Mouse (Mus musculus) lung, postnatal 0 days (tissue): ENCODE results near the gene Chrm3. TPM values are rescaled to one million over a fixed set of nuclear protein-coding genes. Genes with fewer than 3 reads are reported as not detected.

Source experiments
- ATAC-seq: fragments of 200-750 bp; cut with Nextera tagmentation; 2 replicates; pipeline ENCODE4 v1.8.0; 2017; ENCODE audit warnings: moderate library complexity
- DNase-seq: peaks from one replicate; pipeline ENCODE4 v3.0.0-alpha.2; 2016; ENCODE audit warnings: low spot score
- H3K27ac ChIP-seq: fragments of 300-500 bp; sonication (generic); 2 replicates; pipeline ENCODE4 v1.5.1; 2014; ENCODE audit warnings: antibody characterized with exemption, mild to moderate bottlenecking, low read length, mixed read lengths
- H3K27me3 ChIP-seq: fragments of 300-500 bp; sonication (generic); replicated peaks from 2 replicates; pipeline ENCODE4 v1.6.1; 2014; ENCODE audit warnings: low read length, mixed read lengths; ENCODE audit not compliant: insufficient read depth
- H3K36me3 ChIP-seq: fragments of 300-500 bp; sonication (generic); 2 replicates; pipeline ENCODE4 v1.6.1; 2014; ENCODE audit warnings: low read length, mixed read lengths; ENCODE audit not compliant: insufficient read depth
- H3K4me1 ChIP-seq: fragments of 300-500 bp; sonication (generic); 2 replicates; pipeline ENCODE4 v1.6.1; 2014; ENCODE audit warnings: antibody characterized with exemption, low read depth, low read length, mixed read lengths; ENCODE audit not compliant: insufficient read depth
- H3K4me2 ChIP-seq: fragments of 300-500 bp; sonication (generic); replicated peaks from 2 replicates; pipeline ENCODE4 v1.6.1; 2014; ENCODE audit warnings: low read depth, mild to moderate bottlenecking, low read length, moderate library complexity, mixed read lengths
- H3K4me3 ChIP-seq: fragments of 300-500 bp; sonication (generic); 2 replicates; pipeline ENCODE4 v1.5.1; 2014; ENCODE audit warnings: low read depth, low read length
- H3K9ac ChIP-seq: fragments of 300-500 bp; sonication (generic); replicated peaks from 2 replicates; pipeline ENCODE4 v1.6.1; 2014; ENCODE audit warnings: low read depth, mild to moderate bottlenecking
- H3K9me3 ChIP-seq: fragments of 300-500 bp; sonication (generic); 2 replicates; pipeline ENCODE4 v1.6.1; 2016; ENCODE audit warnings: low read length, mixed read lengths
- CTCF ChIP-seq: IDR thresholded peaks from 2 replicates; pipeline ENCODE4 v1.5.1; 2016; ENCODE audit warnings: antibody characterized with exemption, mild to moderate bottlenecking
- EP300 ChIP-seq: IDR thresholded peaks from 2 replicates; pipeline ENCODE4 v1.6.1; 2016; ENCODE audit warnings: antibody characterized with exemption, mild to moderate bottlenecking, control low read depth
- WGBS: fragments of 180-500 bp; shearing (Covaris S2); extraction: QIAGEN DNeasy Blood & Tissue Kit; methylation state at CpG from one replicate; pipeline ENCODE4 v1.1.7; 2014; 5-methylcytosine and 5-hydroxymethylcytosine counted together
- polyA plus RNA-seq: library from polyadenylated mRNA; unstranded; fragments of >200 nt; fragmentation: Nextera tagmentation; extraction: Ambion mirVana; gene quantifications from 2 replicates; pipeline ENCODE4 v1.2.1, GENCODE M21; 2015

Gene Chrm3
- polyA plus RNA-seq, 1 experiment from 2014 or later = 0.20 TPM

DNA sequence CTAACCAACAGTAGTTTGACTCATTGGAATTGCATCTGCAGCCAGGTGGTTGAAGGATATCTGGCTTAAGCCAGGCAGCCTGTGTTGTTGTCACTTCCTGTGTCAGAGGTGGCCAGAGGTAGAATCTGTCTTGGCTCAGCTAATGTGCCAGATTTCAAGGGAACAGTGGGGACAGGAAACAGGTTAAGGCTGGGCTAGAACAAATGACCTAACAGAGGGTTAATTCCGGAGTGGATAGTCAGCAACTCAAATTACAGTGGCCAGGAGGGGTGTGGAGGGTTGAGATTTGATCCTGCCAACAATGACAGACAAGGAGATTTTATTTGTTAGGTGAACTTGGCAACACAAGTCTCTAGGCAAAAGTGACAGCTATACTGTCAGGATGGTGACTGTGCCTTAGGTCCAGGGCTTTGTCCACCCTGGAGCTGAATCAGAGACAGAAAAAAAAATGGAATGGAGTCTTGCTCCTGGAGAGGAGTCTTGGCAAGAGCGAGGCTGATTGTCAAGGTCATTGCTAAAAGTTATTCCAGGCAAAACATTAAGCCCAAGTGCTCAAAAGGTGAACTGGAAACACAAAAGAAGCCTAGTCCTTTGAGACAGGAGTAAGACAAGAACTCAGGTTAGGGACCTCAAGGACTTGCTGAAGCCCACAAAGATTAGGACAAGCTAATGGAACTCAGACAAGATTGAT lies 5.6 kb downstream of the Chrm3 start:
- no peak for TF ChIP-seq CTCF
- no peak for TF ChIP-seq EP300
- DNase-seq (no peak), ATAC-seq (no peak)
- no peak overlapping the region for H3K4me2 ChIP-seq
- WGBS = 58% methylated on average over 2 of the region's 2 CpGs
- H3K4me1 ChIP-seq = no peaks in the 10 kb centered on the region
- no peaks in the 10 kb centered on the region for H3K36me3 ChIP-seq
- H3K9ac ChIP-seq = no peak overlapping the region
- no peak overlapping the region for H3K27ac ChIP-seq
- peaks cover 14% of the 10 kb centered on the region; the same call in 1 of the 2 replicates for H3K27me3 ChIP-seq
- H3K9me3 ChIP-seq = no peaks in the 10 kb centered on the region
- H3K4me3 ChIP-seq = no peak overlapping the region

DNA sequence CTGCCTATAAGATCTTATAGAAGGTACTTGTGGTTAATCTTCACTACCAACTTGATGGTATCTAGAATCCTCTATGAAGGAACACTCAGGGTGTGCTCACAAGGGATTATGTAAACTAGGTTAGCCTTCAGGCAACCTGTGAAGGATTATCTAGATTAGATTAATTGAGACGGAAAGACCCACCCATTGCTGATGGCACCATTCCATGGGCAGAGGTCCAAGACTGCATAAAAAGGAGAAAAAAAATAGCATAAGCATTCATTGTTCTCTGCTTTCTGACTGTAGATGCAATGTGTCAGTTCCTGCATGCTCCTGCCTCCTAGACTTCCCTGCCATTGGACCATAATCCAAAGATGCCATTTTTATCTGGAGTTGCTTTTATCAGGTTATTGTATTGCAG lies 8.5 kb downstream of the Chrm3 start:
- Histone ChIP-seq H3K9ac (no peak overlapping the region), H3K4me1 (no peaks in the 10 kb centered on the region), H3K27me3 (no peaks in the 10 kb centered on the region), H3K4me2 (no peak overlapping the region), H3K36me3 (no peaks in the 10 kb centered on the region), H3K9me3 (no peaks in the 10 kb centered on the region), H3K4me3 (no peak overlapping the region), H3K27ac (no peak overlapping the region)
- DNase-seq (no peak), ATAC-seq (no peak)
- no peak for TF ChIP-seq CTCF
- no peak for TF ChIP-seq EP300
- 50% methylated on average over 1 of the region's 1 CpGs for WGBS

DNA sequence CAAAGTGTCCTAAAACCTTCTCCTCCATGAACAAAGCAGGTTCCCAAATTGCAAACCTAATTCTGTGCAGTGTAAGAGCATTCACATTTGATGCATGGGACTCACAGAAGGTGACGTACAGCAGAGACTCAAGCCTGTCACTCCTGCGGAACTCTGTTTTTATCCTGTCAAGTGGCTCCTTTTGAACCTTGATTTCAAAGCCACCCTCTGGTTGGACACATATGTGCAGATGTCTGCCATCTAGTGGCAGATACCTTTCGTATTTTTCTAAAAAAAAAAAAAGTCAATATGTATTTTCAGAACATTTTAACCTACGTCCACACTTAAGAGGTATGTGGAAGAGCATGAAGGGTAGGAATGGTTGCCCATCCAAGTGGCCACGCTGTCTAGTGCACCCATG lies 16.3 kb downstream of the Chrm3 start:
- Histone ChIP-seq H3K4me2 (no peak overlapping the region), H3K4me1 (no peaks in the 10 kb centered on the region), H3K27me3 (no peaks in the 10 kb centered on the region), H3K9ac (no peak overlapping the region), H3K4me3 (no peak overlapping the region), H3K27ac (no peak overlapping the region), H3K9me3 (no peaks in the 10 kb centered on the region), H3K36me3 (no peaks in the 10 kb centered on the region)
- TF ChIP-seq EP300 (no peak), CTCF (peak; percentile 58)
- WGBS = 49% methylated on average over 5 of the region's 5 CpGs
- ATAC-seq (no peak), DNase-seq (peak; percentile 50)

DNA sequence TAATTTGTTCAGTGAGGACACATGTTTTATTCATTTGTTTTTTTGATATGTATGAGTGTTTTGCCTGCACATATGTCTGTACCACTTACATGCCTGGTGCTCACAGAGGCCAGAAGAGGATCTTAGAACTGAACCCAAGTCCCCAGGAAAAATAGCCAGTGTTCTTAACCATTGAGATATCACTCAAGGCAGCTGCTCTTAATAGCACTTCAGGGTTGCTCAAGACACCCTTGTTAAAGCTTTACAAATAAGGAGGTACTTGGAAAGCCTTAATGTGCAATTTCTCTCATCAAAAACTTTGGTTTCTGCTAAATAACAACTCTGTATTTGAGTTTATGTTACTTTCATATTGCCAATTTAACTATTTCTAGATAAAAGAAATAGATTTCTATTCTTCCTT lies 25.1 kb downstream of the Chrm3 start:
- no peaks in the 10 kb centered on the region for H3K4me1 ChIP-seq
- H3K4me3 ChIP-seq = no peak overlapping the region
- H3K9ac ChIP-seq = no peak overlapping the region
- H3K4me2 ChIP-seq = no peak overlapping the region
- ATAC-seq (peak; percentile 58), DNase-seq (no peak)
- H3K27ac ChIP-seq = no peak overlapping the region
- no peaks in the 10 kb centered on the region for H3K27me3 ChIP-seq
- TF ChIP-seq EP300 = no peak
- H3K36me3 ChIP-seq = no peaks in the 10 kb centered on the region
- H3K9me3 ChIP-seq = no peaks in the 10 kb centered on the region

DNA sequence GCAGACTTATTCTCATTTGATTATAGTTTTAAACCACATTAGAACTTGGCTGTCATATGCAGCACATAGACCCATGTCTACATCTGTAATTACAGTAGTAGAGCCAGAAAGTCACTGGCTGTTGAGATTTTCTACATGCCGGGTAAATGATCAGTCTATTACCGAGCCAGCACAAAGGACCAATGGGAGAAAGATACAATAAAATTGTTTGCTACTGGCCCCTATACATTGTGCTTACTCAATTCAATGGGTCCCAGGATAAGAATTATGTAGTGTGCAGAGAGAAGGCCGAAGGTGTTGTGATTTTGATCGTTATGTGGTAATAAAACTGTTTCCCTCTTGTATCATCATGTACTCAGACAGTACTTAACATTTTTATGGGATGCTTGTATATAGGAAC lies 27.9 kb downstream of the Chrm3 start:
- no peak for ATAC-seq
- Histone ChIP-seq H3K9ac (no peak overlapping the region), H3K4me2 (no peak overlapping the region), H3K4me1 (no peaks in the 10 kb centered on the region), H3K4me3 (no peak overlapping the region), H3K27ac (no peak overlapping the region), H3K27me3 (no peaks in the 10 kb centered on the region), H3K36me3 (no peaks in the 10 kb centered on the region), H3K9me3 (no peaks in the 10 kb centered on the region)
- DNase-seq = no peak
- no peak for TF ChIP-seq EP300
- TF ChIP-seq CTCF = no peak
- 91% methylated on average over 4 of the region's 4 CpGs for WGBS

DNA sequence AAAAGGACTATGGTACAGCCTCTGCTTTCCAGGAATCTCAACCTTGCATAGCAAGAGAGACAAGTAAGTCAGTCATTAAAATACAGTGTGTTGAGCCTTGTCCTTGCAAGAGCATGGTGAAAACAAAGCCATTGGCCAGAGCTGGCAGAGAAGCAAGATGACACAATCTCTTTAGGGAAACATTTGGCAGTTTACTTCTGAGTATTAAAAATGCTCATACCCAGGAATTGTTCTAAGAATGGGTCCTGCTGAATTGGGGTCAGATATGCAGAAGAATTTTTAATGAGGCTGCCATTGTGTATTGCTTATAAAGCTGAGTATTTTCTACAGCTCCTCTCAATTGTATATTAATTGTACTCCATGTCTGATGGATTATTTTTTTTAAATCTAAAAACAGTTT lies 50.8 kb downstream of the Chrm3 start:
- Histone ChIP-seq H3K9me3 (no peaks in the 10 kb centered on the region), H3K9ac (no peak overlapping the region), H3K4me1 (no peaks in the 10 kb centered on the region), H3K4me3 (no peak overlapping the region), H3K27me3 (no peaks in the 10 kb centered on the region), H3K4me2 (no peak overlapping the region), H3K36me3 (no peaks in the 10 kb centered on the region), H3K27ac (no peak overlapping the region)
- DNase-seq = no peak
- no peak for TF ChIP-seq CTCF
- TF ChIP-seq EP300 = no peak
- ATAC-seq = no peak

DNA sequence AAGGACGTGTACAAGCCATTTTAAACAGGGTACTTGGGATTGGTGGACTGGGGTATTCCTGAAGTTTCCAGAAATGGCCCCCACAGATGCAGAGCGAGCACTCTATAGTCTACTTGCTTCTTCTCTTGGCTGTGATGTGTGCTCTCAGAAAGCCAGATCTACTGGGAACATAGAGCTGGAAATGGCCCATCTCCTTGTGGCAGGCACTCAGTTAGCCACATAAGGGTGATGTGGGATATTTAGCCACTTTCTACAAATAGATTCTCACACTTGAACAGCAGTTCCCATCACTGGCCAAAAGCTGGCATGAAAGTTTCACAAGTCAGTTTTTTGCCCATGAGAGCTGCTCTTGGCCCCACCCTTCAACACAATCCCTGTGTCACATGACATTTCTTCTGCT lies 65.5 kb downstream of the Chrm3 start:
- H3K4me2 ChIP-seq = no peak overlapping the region
- no peak for ATAC-seq
- DNase-seq = no peak
- WGBS = 70% methylated on average over 2 of the region's 2 CpGs
- H3K9me3 ChIP-seq = no peaks in the 10 kb centered on the region
- H3K4me3 ChIP-seq = no peak overlapping the region
- no peak overlapping the region for H3K27ac ChIP-seq
- no peak overlapping the region for H3K9ac ChIP-seq
- no peak for TF ChIP-seq EP300
- TF ChIP-seq CTCF = no peak
- H3K36me3 ChIP-seq = no peaks in the 10 kb centered on the region
- H3K27me3 ChIP-seq = no peaks in the 10 kb centered on the region
- no peaks in the 10 kb centered on the region for H3K4me1 ChIP-seq
